Mouse (Mus musculus): ENCODE results near the gene Vmn2r67. TPM values are rescaled to one million over a fixed set of nuclear protein-coding genes. Genes with fewer than 3 reads are reported as not detected.
"Not testable (repeated sequence)": the region's sequence is repeated elsewhere in the genome, so short reads cannot be mapped to it uniquely, and the experiment has no call there.

Gene Vmn2r67
- polyA plus RNA-seq (2016; fragmentation: Nextera tagmentation; extraction: Ambion mirVana) = not detected in 2 replicates

DNA sequence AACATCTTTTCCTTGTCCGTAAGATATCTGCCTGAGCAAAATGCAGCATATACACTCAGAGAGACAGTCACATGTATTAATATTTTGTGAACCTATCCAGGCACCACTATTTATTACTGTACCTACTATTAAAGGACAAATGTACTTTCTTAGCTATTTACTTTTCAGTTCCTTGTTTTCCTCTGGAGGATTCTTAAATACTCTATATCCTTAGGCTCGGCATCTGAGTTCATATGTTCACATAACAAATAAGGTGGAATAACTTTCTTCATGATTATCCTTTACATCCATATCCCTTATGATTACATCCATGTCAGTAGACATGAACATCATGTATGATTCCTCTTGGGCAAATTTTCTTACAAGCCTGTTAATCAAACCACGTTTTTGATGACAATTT lies at the start of gene Vmn2r67:
Gene Vmn2r67 (minus strand): TSS at position 101 of the 400 bp plus-strand sequence.
- DNase-seq (ENCODE audit: low spot score) = no peak

DNA sequence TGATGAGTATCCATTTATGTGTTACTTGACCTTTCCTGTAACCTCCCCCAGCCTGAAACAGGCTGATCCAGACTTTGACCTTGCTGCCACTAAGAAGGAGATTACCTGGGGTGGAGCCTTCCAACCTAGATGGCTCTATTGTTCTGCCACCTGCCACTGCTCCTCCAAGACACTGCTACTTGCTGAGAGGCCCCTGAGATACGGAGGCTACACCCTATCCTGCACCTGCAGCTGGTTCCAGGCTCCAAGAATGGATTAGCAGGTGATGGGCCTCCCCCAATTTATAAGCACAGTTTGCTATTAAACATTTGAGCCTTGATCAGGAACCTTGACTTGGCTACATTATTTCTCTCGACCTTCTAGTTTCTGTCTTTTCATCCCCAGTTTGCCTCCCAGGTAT lies 51.3 kb downstream of the Vmn2r67 start:
- H3K36me3 ChIP-seq; H3K4me3 ChIP-seq; H3K27me3 ChIP-seq (ENCODE audit: insufficient read depth, poor library complexity, severe bottlenecking); H3K4me1 ChIP-seq; H3K27ac ChIP-seq; H3K9me3 ChIP-seq; DNase-seq (ENCODE audit: low spot score): not testable (repeated sequence)
- whole genome bisulfite sequencing = 51% methylated on average over 2 of the region's 2 CpGs

More for the DNA sequence above, at the start of gene Vmn2r67:
- Histone ChIP-seq H3K27ac (no peak within 1 kb of the TSS), H3K36me3 (no peaks in the 10 kb centered on the region), H3K4me1 (no peaks in the 10 kb centered on the region), H3K27me3 (ENCODE audit: insufficient read depth, poor library complexity, severe bottlenecking) (no peaks in the 10 kb centered on the region), H3K9me3 (no peaks in the 10 kb centered on the region; the same call in 1 of the 2 replicates), H3K4me3 (no peak within 1 kb of the TSS)
- 76% methylated on average over 3 of the region's 3 CpGs for WGBS

Other genes with a start within 250 kb of the Vmn2r67 start
- gene Vmn2r65, start 191.9 kb downstream of the Vmn2r67 start, polyA plus RNA-seq (2016; fragmentation: Nextera tagmentation; extraction: Ambion mirVana) = not detected in 2 replicates
- not detected in 2 replicates for gene Vmn2r66, start 143.7 kb downstream of the Vmn2r67 start, polyA plus RNA-seq (2016; fragmentation: Nextera tagmentation; extraction: Ambion mirVana)
- not detected in 2 replicates for gene Vmn2r68, start 81.8 kb upstream of the Vmn2r67 start, polyA plus RNA-seq (2016; fragmentation: Nextera tagmentation; extraction: Ambion mirVana)